Mouse (Mus musculus) thymus, postnatal 4 days (tissue): ENCODE data around the gene Tyrp1.

Experiments
- DNase-seq: peaks from one replicate; pipeline ENCODE4 v3.0.0; 2021

The Tyrp1 gene

DNA sequence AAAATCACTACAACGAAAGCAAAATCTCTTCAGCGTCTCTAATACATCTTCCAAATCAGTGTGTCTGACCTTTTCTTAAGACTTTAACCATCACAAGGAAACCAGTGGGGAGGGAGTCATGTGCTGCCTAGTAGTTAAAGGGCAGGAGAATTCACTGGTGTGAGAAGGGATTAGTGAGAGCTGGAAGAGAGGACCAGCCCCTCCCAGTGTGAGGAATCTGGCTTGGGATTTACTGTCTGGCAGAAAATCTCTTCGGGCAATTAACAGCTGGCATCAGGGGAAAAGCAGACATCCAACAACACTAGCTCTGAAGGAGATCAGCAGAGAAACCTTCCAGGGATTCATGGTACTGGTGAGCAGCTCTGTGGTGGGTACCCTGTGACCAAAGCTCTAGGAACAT is at the start of gene Tyrp1:
Gene Tyrp1, plus strand, starts transcription at position 74 of the 400 bp plus-strand sequence.
- DNase-seq: no peak

DNA sequence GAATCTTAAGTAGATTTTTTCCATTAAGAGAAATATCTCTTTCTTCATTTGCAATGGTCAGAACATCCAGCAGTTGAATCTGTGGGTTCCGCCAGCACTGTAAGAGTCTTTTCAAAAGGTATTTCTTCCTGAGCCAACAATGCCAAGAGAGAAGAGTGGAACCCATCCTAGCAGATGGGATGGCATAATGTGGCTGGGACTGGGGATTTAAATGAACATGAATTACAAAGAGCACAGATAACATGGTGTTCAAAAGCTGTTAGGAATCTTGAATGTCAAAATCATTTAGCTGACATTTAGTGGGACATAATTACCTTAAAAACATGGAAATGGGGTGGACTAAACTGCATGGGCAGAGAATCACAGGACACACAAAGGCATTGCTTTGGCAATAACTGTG is 45.6 kb upstream of the Tyrp1 start:
- no peak for DNase-seq

DNA sequence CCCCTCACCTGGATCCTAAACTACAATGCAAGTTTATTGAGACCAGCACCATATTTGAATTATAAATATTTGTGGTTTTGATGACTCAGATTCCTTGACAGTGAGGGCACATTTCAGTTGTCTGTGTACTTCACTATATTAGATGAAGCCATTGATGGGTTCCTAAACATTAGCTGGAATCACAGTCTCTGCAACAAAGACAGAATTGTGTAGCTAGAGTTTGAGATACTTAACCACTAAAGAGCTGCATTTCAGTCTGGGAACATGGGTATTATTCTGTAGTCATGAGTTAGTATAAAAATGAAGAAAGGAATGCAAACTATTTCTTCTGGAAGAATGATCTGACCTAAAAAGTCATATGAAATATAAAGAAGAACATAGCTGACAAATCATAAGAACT is 14.4 kb upstream of the Tyrp1 start:
- DNase-seq: no peak

DNA sequence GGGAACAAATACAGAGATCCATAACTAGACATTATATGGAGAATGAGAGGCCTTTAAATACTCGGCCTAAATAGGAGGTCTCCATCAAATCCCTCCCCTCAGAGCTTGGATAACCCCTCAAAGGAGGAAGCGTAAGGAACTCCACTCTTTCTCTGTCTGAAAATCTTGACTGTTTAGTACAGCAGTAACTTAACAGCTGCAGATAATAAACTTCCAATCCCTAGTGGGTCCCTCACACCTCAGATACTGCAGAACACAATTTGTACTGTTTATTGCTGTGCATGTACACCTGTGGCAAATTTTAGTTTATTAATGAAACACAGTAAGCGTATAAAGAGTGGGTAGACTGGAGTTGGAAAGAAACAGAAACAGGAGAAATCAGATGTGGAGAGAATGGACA is 12.0 kb upstream of the Tyrp1 start:
- DNase-seq: no peak

DNA sequence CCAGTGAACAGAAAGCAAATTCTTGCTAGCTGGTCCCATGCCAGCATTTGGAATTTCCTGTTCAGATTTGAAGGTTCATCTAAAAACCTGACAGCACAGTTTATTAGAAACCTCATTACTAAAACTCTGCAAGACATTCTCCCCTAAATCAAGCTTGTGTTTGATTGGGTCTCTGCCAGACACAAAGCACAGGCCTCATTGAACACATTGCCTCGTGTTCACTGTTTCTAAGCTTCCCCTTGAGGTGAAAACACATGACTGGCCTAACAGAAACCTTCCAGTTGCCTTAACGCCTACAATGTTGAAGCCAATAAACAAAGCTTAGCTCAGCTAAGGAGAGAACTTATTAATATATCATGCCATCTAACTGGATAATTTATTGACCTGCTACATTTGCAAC is 5.7 kb upstream of the Tyrp1 start:
- DNase-seq: no peak

DNA sequence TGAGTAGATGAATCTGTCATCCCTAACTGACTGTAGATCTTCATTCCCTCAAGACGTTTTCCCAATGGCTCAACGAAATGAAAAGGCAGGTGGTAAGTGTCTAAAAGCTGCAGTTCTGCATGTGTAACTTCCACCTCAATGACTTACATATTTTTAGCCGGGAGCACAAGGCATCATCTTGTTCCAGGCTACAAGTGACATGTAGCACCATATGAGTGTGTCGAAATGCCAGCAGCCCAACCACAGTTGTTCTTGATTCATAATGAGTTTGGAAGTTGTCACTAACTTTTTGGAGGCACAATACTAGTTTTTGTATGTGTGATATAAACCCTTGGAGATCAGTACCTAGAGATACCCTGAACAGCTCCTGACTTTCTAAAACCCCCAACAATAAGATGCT is 5.4 kb downstream of the Tyrp1 start:
- DNase-seq: no peak

DNA sequence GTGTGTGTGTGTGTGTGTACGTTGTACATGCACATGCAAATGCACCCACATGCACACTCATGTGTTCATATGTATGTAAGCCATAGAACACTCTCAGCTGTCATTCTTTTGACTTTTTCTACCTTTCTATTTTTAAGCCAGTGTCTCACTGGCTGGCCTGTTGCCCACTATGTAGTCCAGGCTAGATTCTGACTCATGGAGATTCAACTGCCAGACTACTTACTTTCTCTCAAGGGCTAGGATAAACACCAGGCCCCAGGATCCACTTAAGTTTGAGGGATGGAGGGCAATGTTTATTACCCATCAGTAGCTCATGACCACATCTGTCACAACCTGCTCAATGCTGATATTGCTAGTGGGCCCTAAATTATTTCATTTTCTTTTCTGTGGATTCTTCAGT is 8.1 kb downstream of the Tyrp1 start:
- no peak for DNase-seq

DNA sequence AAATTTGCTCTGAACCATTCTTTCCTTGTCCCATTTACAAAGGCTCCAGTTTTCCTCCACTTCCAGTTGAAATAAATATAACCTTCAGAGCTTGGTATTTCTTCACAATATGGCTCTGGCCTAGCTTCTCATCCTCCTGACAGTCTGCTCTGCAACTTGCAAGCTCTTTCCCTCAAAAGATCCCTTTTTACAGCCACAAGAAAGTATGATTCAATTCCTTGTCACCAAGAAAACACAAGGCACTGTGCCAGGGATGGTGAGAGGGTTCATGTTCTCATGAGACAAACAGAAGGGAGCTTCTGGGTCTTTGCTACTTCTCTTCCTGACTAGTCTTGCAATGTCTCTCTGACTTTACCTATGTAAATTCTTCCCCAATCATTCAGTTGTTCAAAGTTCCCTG is 9.8 kb downstream of the Tyrp1 start:
- DNase-seq: no peak

DNA sequence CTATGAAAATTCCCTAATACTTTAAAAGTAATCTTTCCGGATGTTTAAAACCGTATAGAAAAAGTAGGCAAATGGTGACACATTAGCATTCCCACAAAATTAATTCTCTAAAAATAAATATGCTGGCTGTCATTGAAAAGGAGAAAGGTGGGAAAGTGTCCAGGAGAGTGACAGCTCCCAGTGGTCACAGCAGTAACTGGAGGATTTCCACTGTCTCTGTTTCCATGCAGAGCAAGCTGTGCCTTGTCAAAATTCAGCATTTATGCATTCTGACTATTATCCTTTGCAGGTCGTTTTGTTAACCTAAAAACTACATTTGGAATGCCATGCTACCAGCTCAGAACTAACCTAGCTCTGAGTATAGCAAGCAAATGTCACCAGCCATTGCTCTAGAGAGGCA is 12.1 kb downstream of the Tyrp1 start:
- DNase-seq: no peak

DNA sequence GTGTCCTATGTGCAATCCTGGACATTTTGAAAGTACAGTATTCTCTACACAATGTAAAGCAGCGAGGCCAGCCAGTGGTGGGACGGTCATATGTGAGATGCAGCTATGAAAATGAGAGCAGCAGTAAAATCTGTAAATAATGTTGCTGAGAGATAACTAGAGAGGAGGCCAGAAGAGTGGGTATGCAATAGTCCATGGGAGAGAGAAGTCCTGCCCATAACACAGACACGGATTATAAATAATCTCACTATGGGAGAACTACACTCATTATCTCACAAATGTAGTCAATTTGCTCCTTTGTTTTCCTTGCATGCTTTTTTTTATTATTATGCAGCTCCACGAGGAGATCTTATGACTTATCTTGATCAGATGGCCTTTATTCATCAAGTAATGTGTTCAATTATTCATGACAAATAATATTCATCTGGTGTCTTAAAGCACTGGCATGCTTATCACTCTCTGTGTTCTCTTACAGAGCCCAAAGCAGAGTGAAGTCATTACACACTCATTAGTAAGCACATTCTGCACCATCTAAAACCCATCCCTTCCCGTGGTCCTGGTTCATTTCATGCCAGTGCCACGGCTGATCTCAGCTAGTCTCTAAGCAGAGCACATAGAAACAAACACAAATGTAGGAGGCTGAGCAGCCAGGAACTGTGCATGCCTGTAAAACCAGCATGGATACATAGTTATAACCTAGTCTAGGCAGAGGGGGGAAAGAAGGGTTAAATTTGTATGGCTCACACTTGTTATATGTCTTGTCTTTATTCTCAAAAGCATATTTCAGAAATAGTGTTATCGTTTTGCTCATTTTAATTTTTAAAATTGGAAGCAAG is 18.9 kb downstream of the Tyrp1 start:
- no peak for DNase-seq

DNA sequence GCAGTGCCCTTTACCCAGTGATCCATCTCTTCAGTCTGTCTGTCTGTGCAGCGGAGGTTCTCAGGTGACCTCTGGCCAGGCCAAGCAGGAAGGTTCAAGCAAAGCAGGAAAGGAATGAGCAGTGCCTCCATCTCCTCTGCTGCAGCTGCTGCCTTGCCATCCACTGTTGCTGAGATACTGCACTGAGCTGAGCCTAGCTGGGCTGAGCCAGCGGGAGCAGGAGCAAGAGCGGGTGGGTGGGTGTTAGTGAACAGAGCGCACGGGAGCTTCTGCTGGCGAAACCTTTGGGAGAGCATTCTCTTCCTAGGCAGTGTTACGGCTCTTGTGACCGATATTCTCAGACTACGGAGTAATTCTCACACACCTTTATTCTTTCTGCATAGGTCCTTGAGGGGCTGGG is 21.6 kb downstream of the Tyrp1 start:
- DNase-seq: no peak

DNA sequence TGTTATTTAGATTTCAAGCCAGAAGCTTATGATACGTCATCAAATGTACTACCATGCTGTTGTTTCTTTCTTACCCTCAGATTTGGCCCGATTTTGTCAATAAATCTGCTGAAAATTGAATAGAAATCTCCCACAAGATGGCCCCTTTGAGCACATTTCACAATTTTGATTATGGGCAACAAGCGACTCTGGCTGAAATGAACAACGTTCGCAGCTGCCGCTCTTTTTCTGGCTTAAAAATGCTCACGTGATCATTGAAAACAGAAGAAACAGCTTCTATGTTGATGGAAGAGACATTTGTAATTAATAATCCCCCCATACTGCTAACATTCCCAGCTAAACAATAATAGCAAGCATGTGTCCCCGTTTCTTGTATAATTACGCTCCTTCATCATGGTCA is 29.0 kb downstream of the Tyrp1 start:
- DNase-seq: no peak

DNA sequence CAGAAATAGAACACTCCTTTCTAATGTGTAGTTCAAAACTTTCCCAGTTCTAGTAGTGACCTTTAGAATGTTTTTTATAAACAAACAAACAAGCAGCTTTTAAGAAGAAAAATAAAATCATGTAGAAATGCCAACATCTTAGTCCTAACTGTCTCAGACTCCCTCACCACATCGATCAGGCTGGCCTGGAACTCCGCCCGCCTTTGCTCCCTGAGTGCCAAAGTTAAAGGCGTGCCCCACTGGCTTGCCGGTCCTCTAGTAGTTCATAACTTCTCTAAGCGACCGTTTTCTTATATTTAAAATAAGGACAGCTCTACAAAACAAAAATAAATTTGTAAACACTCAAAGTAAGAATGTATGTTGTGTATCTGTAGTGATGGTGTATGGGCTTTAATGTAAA is 30.0 kb downstream of the Tyrp1 start:
- DNase-seq: no peak

DNA sequence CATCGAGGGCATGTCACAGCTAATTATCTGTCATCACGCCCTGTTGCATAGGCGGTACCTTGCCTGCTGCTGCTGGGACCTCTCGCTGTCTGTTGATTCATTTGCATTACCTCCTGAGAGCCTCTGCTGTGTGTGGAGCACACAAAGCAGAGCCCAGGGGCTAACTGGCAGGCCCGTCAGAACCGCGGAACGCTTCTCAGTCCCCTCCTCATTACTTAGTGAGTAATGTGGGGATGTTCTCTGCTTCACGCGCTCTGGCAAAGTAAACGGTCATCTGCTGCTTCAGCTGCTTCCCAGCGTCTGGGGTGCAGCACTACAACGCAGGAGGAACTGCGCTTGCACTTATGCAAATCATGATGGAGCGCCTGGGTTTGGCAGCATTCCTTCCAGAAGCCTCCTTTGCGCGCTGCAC is 30.6 kb downstream of the Tyrp1 start:
- DNase-seq: no peak

DNA sequence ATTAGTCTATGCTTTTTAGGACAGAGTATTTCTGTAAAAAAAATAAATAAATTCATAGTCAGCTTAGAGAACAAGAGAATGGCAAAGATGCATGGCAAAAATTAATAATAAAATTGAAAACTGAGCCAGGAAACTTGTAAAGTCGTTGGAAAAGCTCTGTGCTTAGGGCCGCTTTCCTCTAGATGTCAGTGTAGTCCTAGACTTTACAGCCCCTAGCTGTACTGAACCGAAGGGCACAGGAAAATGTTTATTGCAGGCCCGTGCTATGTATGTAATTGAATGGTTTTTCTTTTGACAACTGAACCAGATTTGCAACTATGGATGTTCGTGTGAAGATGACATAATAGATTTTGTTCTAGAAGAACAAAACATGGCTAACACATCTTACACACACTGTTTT is 32.1 kb downstream of the Tyrp1 start:
- no peak for DNase-seq

DNA sequence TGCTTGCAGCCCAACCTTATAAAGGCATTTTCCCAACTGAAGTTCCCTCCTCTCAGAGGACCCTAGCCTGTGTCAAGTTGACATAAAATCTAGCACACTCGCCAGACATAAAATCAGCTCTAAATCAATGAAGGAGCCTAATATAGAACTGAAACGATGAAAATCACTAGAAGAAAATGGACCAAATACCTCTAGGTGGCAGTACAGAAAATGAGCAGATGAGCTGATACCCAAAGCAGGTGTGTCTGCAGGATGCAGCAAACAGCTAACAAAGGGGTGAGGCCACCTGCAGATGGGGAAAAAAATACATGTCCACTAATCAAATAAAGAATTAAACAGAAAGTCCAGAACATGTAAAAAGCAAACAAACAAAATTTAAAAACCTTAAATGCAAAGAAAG is 35.7 kb downstream of the Tyrp1 start:
- DNase-seq: no peak

DNA sequence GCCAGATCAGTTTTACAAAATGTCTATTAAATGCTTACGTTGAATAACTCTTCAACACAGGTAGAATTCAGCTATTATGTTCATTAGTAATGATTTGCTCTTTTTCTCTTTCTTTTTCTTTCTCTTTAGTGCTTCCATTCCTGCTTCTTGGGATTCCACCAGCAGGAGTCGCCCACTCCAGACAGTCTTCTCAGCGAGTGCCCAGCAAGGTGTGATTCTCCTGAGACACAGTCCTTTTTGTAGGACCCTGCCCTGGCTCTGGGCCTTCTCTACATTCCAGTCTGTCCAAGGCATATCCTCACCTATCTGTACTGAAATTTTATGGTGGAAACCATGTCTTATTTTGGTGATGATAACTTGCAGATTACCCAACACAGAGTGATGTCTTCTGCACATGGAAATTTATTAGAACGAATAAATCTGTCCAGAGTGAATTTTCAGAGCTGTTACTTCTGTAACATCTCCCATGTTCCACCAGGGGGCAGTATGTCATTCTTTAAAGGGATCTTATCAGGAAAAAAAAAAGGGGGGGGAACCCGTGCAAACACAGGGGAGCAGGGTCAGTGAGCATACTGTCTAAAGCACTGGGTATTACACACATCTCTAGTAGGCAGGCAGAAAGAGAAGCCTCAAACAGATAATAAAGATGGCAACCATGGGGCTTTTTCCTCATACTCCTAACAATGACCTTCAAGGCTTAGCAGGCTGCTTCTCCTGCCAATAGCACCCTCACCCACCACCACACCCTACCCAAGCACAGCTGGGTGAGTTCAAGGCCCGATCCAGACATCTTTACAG is 39.1 kb downstream of the Tyrp1 start:
- DNase-seq: no peak

DNA sequence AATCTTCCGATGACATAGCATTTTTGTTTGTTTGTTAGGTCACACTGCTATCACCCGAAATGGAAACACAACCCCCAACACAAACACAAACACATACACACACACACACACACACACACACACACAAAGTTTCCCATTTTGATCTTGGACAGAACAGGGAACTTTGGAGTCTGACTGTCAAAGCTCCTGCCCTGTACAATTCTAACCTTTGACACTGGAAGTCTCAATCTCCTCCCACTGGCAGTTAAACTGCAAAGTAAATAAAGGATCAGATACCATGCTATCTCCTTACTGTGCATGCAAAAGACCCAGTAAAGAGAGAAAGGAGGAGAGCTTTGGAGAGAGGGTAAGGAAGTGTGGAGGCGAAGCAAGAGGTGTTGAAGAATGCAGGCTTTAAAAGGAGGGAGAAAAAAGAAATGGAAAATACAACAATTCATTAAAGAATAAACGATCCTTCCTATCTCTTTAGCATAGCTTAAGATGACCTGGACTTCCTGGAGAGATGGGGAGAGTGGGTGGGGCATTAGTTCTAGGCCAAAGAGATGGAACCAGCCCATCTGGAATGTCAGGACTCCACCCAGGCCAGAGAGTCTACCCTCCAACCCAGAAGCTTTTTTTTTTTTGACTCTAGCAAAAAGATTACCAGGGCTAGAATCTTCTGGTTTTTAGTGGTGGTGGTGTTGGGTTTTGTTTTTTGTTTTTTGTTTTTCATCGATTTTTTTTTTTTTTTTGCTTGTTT is 40.4 kb downstream of the Tyrp1 start:
- DNase-seq: no peak

DNA sequence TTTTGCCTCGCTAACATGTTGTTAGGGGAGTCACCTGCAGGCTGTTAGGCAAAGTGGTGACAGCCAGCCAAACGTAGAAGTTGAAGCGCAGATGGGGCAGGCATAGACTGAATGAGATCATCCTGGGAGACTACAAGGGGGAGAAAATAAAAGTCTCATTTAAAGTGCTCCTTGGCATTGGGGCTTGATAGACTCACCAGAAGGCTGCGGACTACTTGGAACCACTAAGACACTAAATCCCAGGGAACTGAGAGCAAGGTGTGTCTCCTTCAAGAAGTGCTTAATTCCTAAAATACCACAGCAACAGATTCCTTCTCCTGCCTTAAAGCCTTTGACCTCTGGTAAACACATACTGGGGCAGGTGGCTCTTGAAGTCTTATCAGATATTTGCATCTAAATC is 41.1 kb downstream of the Tyrp1 start:
- no peak for DNase-seq

DNA sequence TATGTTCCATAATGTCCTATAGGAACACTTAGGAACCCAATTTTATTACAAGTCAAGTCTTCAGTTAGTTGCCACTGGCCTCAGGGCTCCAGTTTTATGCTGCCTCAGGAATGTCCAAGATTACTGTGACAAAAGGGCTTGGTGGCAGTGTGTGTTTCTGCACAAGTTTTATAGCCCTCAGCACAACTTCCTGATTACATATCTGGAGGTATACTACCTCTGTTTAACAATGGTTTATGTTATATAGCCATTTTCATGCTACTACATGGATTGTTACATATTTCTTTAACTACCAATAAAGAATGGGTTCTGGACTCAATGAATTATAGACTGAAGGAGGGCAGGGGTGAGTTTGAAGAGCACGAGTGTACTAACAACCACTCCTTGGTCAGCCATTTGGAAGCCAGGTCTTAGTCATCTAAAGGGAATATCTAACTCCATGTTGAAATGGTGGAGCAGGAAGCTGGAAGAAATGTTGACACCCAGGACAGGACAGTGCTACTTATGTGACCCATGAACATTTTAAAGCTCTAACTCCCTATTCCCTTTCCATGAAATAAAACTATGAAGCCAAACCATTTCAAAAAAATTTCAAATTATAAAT is 48.2 kb downstream of the Tyrp1 start:
- DNase-seq: no peak

DNA sequence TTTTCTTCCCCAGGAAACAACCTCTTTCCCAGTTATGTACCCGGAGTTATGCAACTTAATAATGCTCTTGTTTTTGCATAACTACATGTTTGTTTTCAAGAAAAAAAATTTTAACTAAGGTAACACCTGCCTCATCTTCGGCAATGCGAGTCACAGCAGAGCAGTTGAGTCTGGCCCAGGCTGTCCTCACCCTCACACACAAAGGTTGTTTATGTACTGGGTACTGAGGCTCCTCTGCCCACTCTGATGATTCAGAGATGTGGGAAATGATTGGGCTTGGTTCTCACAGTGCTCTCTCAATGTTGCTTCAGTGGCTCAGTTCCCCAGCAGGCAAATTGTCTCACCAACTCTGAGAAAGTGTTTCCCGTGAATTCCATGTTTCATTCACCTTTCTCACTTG is 52.7 kb downstream of the Tyrp1 start:
- DNase-seq: no peak

DNA sequence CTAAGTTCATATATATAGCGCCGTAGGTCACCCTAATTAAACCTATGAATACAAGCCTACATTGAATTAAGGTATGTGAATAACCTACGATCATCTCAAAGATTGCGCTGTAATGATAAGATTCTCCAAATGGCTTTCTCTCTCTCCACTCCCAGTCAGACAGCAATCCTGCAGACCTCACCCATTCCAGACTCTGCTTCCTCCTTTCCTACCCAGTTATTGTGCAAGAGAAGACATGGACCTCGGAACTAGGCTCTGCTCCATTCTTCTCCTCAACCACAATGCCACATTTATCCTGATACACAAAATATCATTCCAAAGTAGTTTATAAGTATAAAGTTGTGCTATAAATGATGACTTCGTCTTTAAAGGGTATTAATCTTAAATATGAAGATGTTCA is 57.1 kb downstream of the Tyrp1 start:
- no peak for DNase-seq

DNA sequence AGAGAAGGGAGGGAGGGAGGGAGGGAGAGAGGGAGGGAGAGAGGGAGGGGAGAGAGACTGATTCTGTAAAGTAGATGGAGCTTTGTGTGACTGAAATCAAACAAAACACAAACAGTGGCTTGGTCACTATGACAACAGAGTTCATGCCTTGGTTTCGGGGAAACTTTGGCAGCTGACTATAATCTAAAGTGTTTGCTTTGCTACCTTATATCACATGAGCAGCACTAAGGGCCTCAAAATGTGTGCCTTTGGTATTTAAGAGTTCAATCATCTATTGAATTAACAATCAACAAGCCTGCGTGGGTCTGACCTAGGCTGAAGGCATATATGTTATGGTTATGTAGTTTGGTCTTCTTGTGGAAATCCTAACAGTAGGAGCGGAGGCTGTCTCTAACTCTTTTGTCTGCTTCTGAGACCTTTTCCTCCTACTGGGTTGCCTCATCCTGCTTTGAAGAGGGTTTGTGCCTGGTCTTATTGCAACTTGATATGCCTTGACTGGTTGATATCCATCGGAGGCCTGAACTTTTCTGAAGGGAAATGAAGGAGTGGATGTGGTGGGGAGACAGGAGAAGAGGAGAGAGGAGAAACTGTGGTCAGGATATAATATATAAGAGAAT is 61.5 kb downstream of the Tyrp1 start:
- DNase-seq: no peak
